ENCODE assay signal across 17 mouse cellular contexts in genomic region chr16:45029493-45029892, GRCm38 (mm10).
DNase-seq lines count a peak whose midpoint lies in the region; ATAC-seq lines count a peak whose summit lies in the region.
"Had no signal": no experiment of that assay in that cellular context is flagged by ENCODE, and none has a peak within 500 bp of the region (broad histone marks: within the 10 kb centered on the region; RNA-seq: fewer than 3 reads in every experiment).

No protein-coding gene starts in this region.

- peak; percentile 33 for DNase-seq in adrenal gland, postnatal 10 days
- DNase-seq in adrenal gland, adult 8-10 months, result no peak
- peak; percentile 14 for DNase-seq in kidney, adult 9 months
- peak; percentile 95 for DNase-seq in adipocyte (ENCODE audit: low spot score)
- DNase-seq in lung, postnatal 14 days, result peak; percentile 42
- no peak for DNase-seq in c-Kit-positive CD71-positive TER-119-positive erythroid progenitor cells, embryonic 14.5 days (ENCODE audit: low spot score)
- DNase-seq in testis, postnatal 10 days (ENCODE audit: low spot score), result no peak
- DNase-seq: cerebellum, postnatal 14 days; gastrocnemius, postnatal 36 days; kidney, adult 11 months; left cerebral cortex, postnatal 4 days; thymus, adult 2 months had no signal

- H3K9ac ChIP-seq in kidney, embryonic 15.5 days, result no peak overlapping the region
- H3K9ac ChIP-seq: embryonic facial prominence, embryonic 12.5 days; forebrain, embryonic 13.5 days; neural tube, embryonic 15.5 days had no signal

- no peak overlapping the region for H3K4me3 ChIP-seq in kidney, embryonic 15.5 days (replicated peaks)
- H3K4me3 ChIP-seq: embryonic facial prominence, embryonic 12.5 days; forebrain, embryonic 13.5 days; neural tube, embryonic 15.5 days had no signal

- no peaks in the 10 kb centered on the region for H3K9me3 ChIP-seq in kidney, embryonic 15.5 days (replicated peaks)
- H3K9me3 ChIP-seq: embryonic facial prominence, embryonic 12.5 days; forebrain, embryonic 13.5 days; neural tube, embryonic 15.5 days had no signal

- H3K36me3 ChIP-seq in kidney, embryonic 15.5 days, result no peaks in the 10 kb centered on the region
- H3K36me3 ChIP-seq: embryonic facial prominence, embryonic 12.5 days; neural tube, embryonic 15.5 days had no signal

- no peak overlapping the region for H3K4me2 ChIP-seq in kidney, embryonic 15.5 days
- H3K4me2 ChIP-seq: embryonic facial prominence, embryonic 12.5 days; forebrain, embryonic 13.5 days; neural tube, embryonic 15.5 days had no signal

- WGBS in kidney, embryonic 15.5 days, result 93% methylated on average over 1 of the region's 1 CpGs

- no peak for ATAC-seq in kidney, embryonic 15.5 days (replicated peaks; ENCODE audit: low FRiP score)
- ATAC-seq: forebrain, embryonic 13.5 days; midbrain, embryonic 16.5 days had no signal

- H3K27ac ChIP-seq in kidney, embryonic 15.5 days, result no peak overlapping the region
- H3K27ac ChIP-seq: embryonic facial prominence, embryonic 12.5 days; forebrain, embryonic 13.5 days; neural tube, embryonic 15.5 days had no signal

- no peaks in the 10 kb centered on the region for H3K4me1 ChIP-seq in kidney, embryonic 15.5 days
- H3K4me1 ChIP-seq: embryonic facial prominence, embryonic 12.5 days; forebrain, embryonic 13.5 days; neural tube, embryonic 15.5 days had no signal

- no peaks in the 10 kb centered on the region for H3K27me3 ChIP-seq in kidney, embryonic 15.5 days
- H3K27me3 ChIP-seq: embryonic facial prominence, embryonic 12.5 days; forebrain, embryonic 13.5 days; neural tube, embryonic 15.5 days had no signal

Comparison
In these comparisons a context has a peak if more than half of its experiments do, and no peak if none do; other contexts are left out.
1. DNase-seq: peak in adrenal gland, postnatal 10 days (single experiment), kidney, adult 9 months (single experiment), adipocyte (single experiment) and lung, postnatal 14 days (single experiment); none in adrenal gland, adult 8-10 months (single experiment), c-Kit-positive CD71-positive TER-119-positive erythroid progenitor cells, embryonic 14.5 days (single experiment) and testis, postnatal 10 days (single experiment).